Comparison of ENCODE assay signal across 8 mouse cellular contexts in genomic region chr8:70760350-70760749, GRCm38 (mm10). TPM values are rescaled to one million over a fixed set of nuclear protein-coding genes. Genes with fewer than 3 reads are reported as not detected.
DNase-seq lines count a peak whose midpoint lies in the region; ATAC-seq and TF ChIP-seq lines count a peak whose summit lies in the region.

No protein-coding gene starts in this region.

- H3K4me3 ChIP-seq in cerebellum, adult 2 months (replicated peaks; ENCODE audit: insufficient read depth, low read depth, low read length) = peak overlapping the region; percentile 60
- peak overlapping the region; percentile 72 for H3K4me3 ChIP-seq in spleen, adult 2 months (ENCODE audit: extremely low read depth, insufficient read depth, insufficient read length)
- peak overlapping the region; percentile 81 for H3K4me3 ChIP-seq in intestine, embryonic 15.5 days (replicated peaks)
- H3K4me3 ChIP-seq in neural tube, embryonic 11.5 days (ENCODE audit: low read depth, low read length) = peak overlapping the region; percentile 64

- TF ChIP-seq CTCF in cerebellum, adult 2 months (IDR thresholded peaks at IDR 0.05; ENCODE audit: borderline replicate concordance, insufficient read depth, low read depth, low read length) = no peak
- no peak for TF ChIP-seq CTCF in spleen, adult 2 months (IDR thresholded peaks at IDR 0.05; ENCODE audit: extremely low read depth, insufficient read depth, insufficient read length, insufficient replicate concordance)

- H3K27me3 ChIP-seq in cerebellum, adult 2 months (ENCODE audit: control insufficient read depth, insufficient read depth, low read length) = no peaks in the 10 kb centered on the region
- H3K27me3 ChIP-seq in spleen, adult 2 months (ENCODE audit: control insufficient read depth, insufficient read depth, low read length) = no peaks in the 10 kb centered on the region
- no peaks in the 10 kb centered on the region for H3K27me3 ChIP-seq in intestine, embryonic 15.5 days (replicated peaks)
- no peaks in the 10 kb centered on the region for H3K27me3 ChIP-seq in neural tube, embryonic 11.5 days (ENCODE audit: control insufficient read depth, insufficient read depth, low read length)

- H3K4me2 ChIP-seq in intestine, embryonic 15.5 days (replicated peaks) = peak overlapping the region; percentile 94
- H3K4me2 ChIP-seq in neural tube, embryonic 11.5 days (ENCODE audit: low read depth) = peak overlapping the region; percentile 99

- peak; percentile 0; the same call in 1 of the 2 replicates for ATAC-seq in intestine, embryonic 15.5 days
- peak; percentile 10 for ATAC-seq in neural tube, embryonic 11.5 days (ENCODE audit: insufficient read depth, low FRiP score, low TSS enrichment)

- H3K36me3 ChIP-seq in spleen, adult 2 months (ENCODE audit: control insufficient read depth, insufficient read depth, low read length) = peaks cover 17% of the 10 kb centered on the region
- H3K36me3 ChIP-seq in intestine, embryonic 15.5 days = peaks cover 17% of the 10 kb centered on the region
- no peaks in the 10 kb centered on the region for H3K36me3 ChIP-seq in neural tube, embryonic 11.5 days (ENCODE audit: control insufficient read depth, insufficient read depth, low read length)

- no peak for DNase-seq in cerebellum, adult 2 months
- no peak for DNase-seq in cerebellum, postnatal 10 days
- no peak for DNase-seq in spleen, adult 2 months (ENCODE audit: low read depth in 1 of 2, low spot score in 2 of 2)
- no peak for DNase-seq in spleen, adult 18-20 months
- no peak for DNase-seq in neural tube, embryonic 11.5 days (ENCODE audit: low spot score)
- DNase-seq in kidney, postnatal 25 days = no peak
- no peak for DNase-seq in cerebellum, adult 9-11 months

- peak overlapping the region; percentile 45 for H3K27ac ChIP-seq in cerebellum, adult 2 months (ENCODE audit: insufficient read depth, low read length)
- peak overlapping the region; percentile 61 for H3K27ac ChIP-seq in spleen, adult 2 months (ENCODE audit: insufficient read depth, low read length)
- H3K27ac ChIP-seq in intestine, embryonic 15.5 days = peak overlapping the region; percentile 76
- H3K27ac ChIP-seq in neural tube, embryonic 11.5 days (ENCODE audit: low read depth, low read length) = peak overlapping the region; percentile 74; the same call in 1 of the 2 replicates

- peak overlapping the region; percentile 84 for H3K9ac ChIP-seq in intestine, embryonic 15.5 days
- H3K9ac ChIP-seq in neural tube, embryonic 11.5 days (ENCODE audit: low read length) = peak overlapping the region; percentile 68

- TF ChIP-seq POLR2A in cerebellum, adult 2 months (IDR thresholded peaks at IDR 0.05; ENCODE audit: borderline replicate concordance, insufficient read depth, low read length) = no peak
- TF ChIP-seq POLR2A in spleen, adult 2 months (IDR thresholded peaks at IDR 0.05; ENCODE audit: low read depth, low read length) = no peak

- no peaks in the 10 kb centered on the region for H3K9me3 ChIP-seq in intestine, embryonic 15.5 days
- H3K9me3 ChIP-seq in neural tube, embryonic 11.5 days (ENCODE audit: control insufficient read depth, low read length) = no peaks in the 10 kb centered on the region

- H3K4me1 ChIP-seq in cerebellum, adult 2 months (ENCODE audit: control insufficient read depth, insufficient read depth, low read length) = peaks cover 35% of the 10 kb centered on the region
- peaks cover 16% of the 10 kb centered on the region; the same call in 1 of the 2 replicates for H3K4me1 ChIP-seq in spleen, adult 2 months (ENCODE audit: control insufficient read depth, insufficient read depth, insufficient read length)
- H3K4me1 ChIP-seq in intestine, embryonic 15.5 days (replicated peaks) = peaks cover 49% of the 10 kb centered on the region
- H3K4me1 ChIP-seq in neural tube, embryonic 11.5 days (ENCODE audit: control insufficient read depth, insufficient read depth, low read length) = peaks cover 6% of the 10 kb centered on the region

- under 1% methylated on average over 22 of the region's 22 CpGs for WGBS in cerebellum, adult 2 months
- 2% methylated on average over 22 of the region's 22 CpGs for WGBS in spleen, adult 2 months
- under 1% methylated on average over 22 of the region's 22 CpGs for WGBS in intestine, embryonic 15.5 days
- under 1% methylated on average over 13 of the region's 22 CpGs for WGBS in neural tube, embryonic 11.5 days

RNA-seq across cellular contexts. Expression of gene Mpv17l2, which starts 0.4 kb away (rescaled TPM):
- polyA plus RNA-seq in cerebellum, adult 2 months (2012; rRNA removed) = 81.1 and 83.4 TPM in 2 replicates
- polyA plus RNA-seq in spleen, adult 2 months (2012; rRNA removed) = 37.3 and 69.8 TPM in 2 replicates
- 59.1 and 72.6 TPM in 2 replicates for polyA plus RNA-seq in intestine, embryonic 15.5 days (2015; fragmentation: Nextera tagmentation; extraction: Ambion mirVana)
- polyA plus RNA-seq in neural tube, embryonic 11.5 days (2014; fragmentation: Nextera tagmentation; extraction: Ambion mirVana) = 40.7 and 41.3 TPM in 2 replicates

RNA-seq across cellular contexts. Expression of gene Rab3a, which starts 5.9 kb away (rescaled TPM):
- 1,156 and 1,176 TPM in 2 replicates for polyA plus RNA-seq in cerebellum, adult 2 months (2012; rRNA removed)
- polyA plus RNA-seq in spleen, adult 2 months (2012; rRNA removed) = 12.1 and 17.7 TPM in 2 replicates
- polyA plus RNA-seq in intestine, embryonic 15.5 days (2015; fragmentation: Nextera tagmentation; extraction: Ambion mirVana) = 24.0 and 26.0 TPM in 2 replicates
- polyA plus RNA-seq in neural tube, embryonic 11.5 days (2014; fragmentation: Nextera tagmentation; extraction: Ambion mirVana) = 97.9 and 111 TPM in 2 replicates

RNA-seq across cellular contexts. Expression of gene Pik3r2, which starts 16.2 kb away (rescaled TPM):
- 150 and 158 TPM in 2 replicates for polyA plus RNA-seq in cerebellum, adult 2 months (2012; rRNA removed)
- 56.3 and 90.3 TPM in 2 replicates for polyA plus RNA-seq in spleen, adult 2 months (2012; rRNA removed)
- polyA plus RNA-seq in intestine, embryonic 15.5 days (2015; fragmentation: Nextera tagmentation; extraction: Ambion mirVana) = 53.1 and 55.3 TPM in 2 replicates
- 52.4 and 54.7 TPM in 2 replicates for polyA plus RNA-seq in neural tube, embryonic 11.5 days (2014; fragmentation: Nextera tagmentation; extraction: Ambion mirVana)

RNA-seq across cellular contexts. Expression of gene Pde4c, which starts 36.8 kb away (rescaled TPM):
- polyA plus RNA-seq in cerebellum, adult 2 months (2012; rRNA removed) = 2.5 and 3.0 TPM in 2 replicates
- polyA plus RNA-seq in spleen, adult 2 months (2012; rRNA removed) = 2.8 and 3.6 TPM in 2 replicates
- 0.21 and 0.53 TPM in 2 replicates for polyA plus RNA-seq in intestine, embryonic 15.5 days (2015; fragmentation: Nextera tagmentation; extraction: Ambion mirVana)
- 0.42 TPM in 1 of 2 replicates, not detected in the other for polyA plus RNA-seq in neural tube, embryonic 11.5 days (2014; fragmentation: Nextera tagmentation; extraction: Ambion mirVana)

RNA-seq across cellular contexts. Expression of gene Gm3336, which starts 42.0 kb away (rescaled TPM):
- 0.13 TPM in 1 of 2 replicates, not detected in the other for polyA plus RNA-seq in cerebellum, adult 2 months (2012; rRNA removed)
- 0.65 and 0.92 TPM in 2 replicates for polyA plus RNA-seq in spleen, adult 2 months (2012; rRNA removed)
- polyA plus RNA-seq in intestine, embryonic 15.5 days (2015; fragmentation: Nextera tagmentation; extraction: Ambion mirVana) = 2.1 and 2.5 TPM in 2 replicates
- not detected in 2 replicates for polyA plus RNA-seq in neural tube, embryonic 11.5 days (2014; fragmentation: Nextera tagmentation; extraction: Ambion mirVana)

Comparison
In these comparisons a context has a peak if more than half of its experiments do, and no peak if none do; other contexts are left out.
1. RNA of gene Rab3a, which starts 5.9 kb away (polyA plus RNA-seq): 1,156 to 1,176 TPM in cerebellum, adult 2 months; 97.9 to 111 TPM in neural tube, embryonic 11.5 days, 24.0 to 26.0 TPM in intestine, embryonic 15.5 days and 12.1 to 17.7 TPM in spleen, adult 2 months; every median in the first group is over 10 times any median in the second.
2. Peak in every context shown above with its lines, with median percentiles within 50 percentile points of each other: H3K27ac ChIP-seq and H3K4me3 ChIP-seq.